Mouse (Mus musculus): ENCODE results near the gene Pygb. TPM values are rescaled to one million over a fixed set of nuclear protein-coding genes. Genes with fewer than 3 reads are reported as not detected.

Pygb gene
- polyA plus RNA-seq, 1 experiment from 2014 or later, result 89.9 TPM

Other genes with a start within 250 kb of the Pygb start
- gene Cst7, start 216.3 kb upstream of the Pygb start, polyA plus RNA-seq (2016; fragmentation: Nextera tagmentation; extraction: Ambion mirVana), result 0.17 and 0.47 TPM in 2 replicates
- gene Apmap, start 178.2 kb upstream of the Pygb start, polyA plus RNA-seq (2016; fragmentation: Nextera tagmentation; extraction: Ambion mirVana), result 27.9 and 28.3 TPM in 2 replicates
- gene Acss1, start 118.2 kb upstream of the Pygb start, polyA plus RNA-seq (2016; fragmentation: Nextera tagmentation; extraction: Ambion mirVana), result 7.7 and 9.4 TPM in 2 replicates
- gene Vsx1, start 97.4 kb upstream of the Pygb start, polyA plus RNA-seq (2016; fragmentation: Nextera tagmentation; extraction: Ambion mirVana), result not detected in 2 replicates
- 31.5 and 32.6 TPM in 2 replicates for gene Entpd6, start 37.7 kb upstream of the Pygb start, polyA plus RNA-seq (2016; fragmentation: Nextera tagmentation; extraction: Ambion mirVana)
- 66.3 and 67.7 TPM in 2 replicates for gene Abhd12, start 118.0 kb downstream of the Pygb start, polyA plus RNA-seq (2016; fragmentation: Nextera tagmentation; extraction: Ambion mirVana)
- 58.9 and 59.1 TPM in 2 replicates for gene Gins1, start 118.7 kb downstream of the Pygb start, polyA plus RNA-seq (2016; fragmentation: Nextera tagmentation; extraction: Ambion mirVana)